Mouse (Mus musculus): ENCODE measurements at regions not wholly inside any gene's neighbourhood (a gene's known extent, or its start where the extent isn't known, plus 50 kb on each side); places are given as distances from the start of the nearest gene placed in this dataset.

GRCm38 (mm10) chr1:127011901-127012300, 181.3 kb upstream of the Nckap5 start:
- Histone ChIP-seq H3K4me1 (ENCODE audit: control insufficient read depth, insufficient read depth, insufficient read length, low read length) (no peaks in the 10 kb centered on the region), H3K27ac (ENCODE audit: insufficient read depth, low read depth, low read length) (no peak overlapping the region), H3K4me3 (ENCODE audit: low read depth, low read length) (no peak overlapping the region), H3K36me3 (ENCODE audit: control insufficient read depth, insufficient read depth, low read length) (no peaks in the 10 kb centered on the region), H3K27me3 (ENCODE audit: control insufficient read depth, insufficient read depth, low read length) (no peaks in the 10 kb centered on the region)
- 62% methylated on average over 6 of the region's 6 CpGs for WGBS
- TF ChIP-seq POLR2A (IDR thresholded peaks at IDR 0.05; ENCODE audit: low read depth, low read length) (no peak), CTCF (IDR thresholded peaks at IDR 0.05; ENCODE audit: extremely low read depth, insufficient read length, insufficient replicate concordance, low read depth, low read length) (peak; percentile 9; the same call in 1 of the 2 replicates)

GRCm38 (mm10) chr1:127009699-127010098, 179.1 kb upstream of the Nckap5 start:
- no peak overlapping the region for H3K4me3 ChIP-seq (ENCODE audit: low read depth, low read length)
- H3K27ac ChIP-seq (ENCODE audit: insufficient read depth, low read depth, low read length), result no peak overlapping the region
- H3K27me3 ChIP-seq (ENCODE audit: control insufficient read depth, insufficient read depth, low read length), result no peaks in the 10 kb centered on the region
- 75% methylated on average over 4 of the region's 4 CpGs for WGBS
- no peaks in the 10 kb centered on the region for H3K36me3 ChIP-seq (ENCODE audit: control insufficient read depth, insufficient read depth, low read length)
- TF ChIP-seq CTCF (IDR thresholded peaks at IDR 0.05; ENCODE audit: extremely low read depth, insufficient read length, insufficient replicate concordance, low read depth, low read length), result no peak
- no peak for TF ChIP-seq POLR2A (IDR thresholded peaks at IDR 0.05; ENCODE audit: low read depth, low read length)
- no peaks in the 10 kb centered on the region for H3K4me1 ChIP-seq (ENCODE audit: control insufficient read depth, insufficient read depth, insufficient read length, low read length)

GRCm38 (mm10) chr1:127001700-127002099, 171.1 kb upstream of the Nckap5 start:
- Histone ChIP-seq H3K4me1 (ENCODE audit: control insufficient read depth, insufficient read depth, insufficient read length, low read length) (no peaks in the 10 kb centered on the region), H3K27ac (ENCODE audit: insufficient read depth, low read depth, low read length) (no peak overlapping the region), H3K36me3 (ENCODE audit: control insufficient read depth, insufficient read depth, low read length) (no peaks in the 10 kb centered on the region), H3K27me3 (ENCODE audit: control insufficient read depth, insufficient read depth, low read length) (no peaks in the 10 kb centered on the region), H3K4me3 (ENCODE audit: low read depth, low read length) (no peak overlapping the region)
- WGBS, result 79% methylated on average over 7 of the region's 7 CpGs
- TF ChIP-seq POLR2A (IDR thresholded peaks at IDR 0.05; ENCODE audit: low read depth, low read length), result no peak
- TF ChIP-seq CTCF (IDR thresholded peaks at IDR 0.05; ENCODE audit: extremely low read depth, insufficient read length, insufficient replicate concordance, low read depth, low read length), result no peak

GRCm38 (mm10) chr1:126993061-126993640, 162.6 kb upstream of the Nckap5 start:
- WGBS, result 69% methylated on average over 1 of the region's 1 CpGs
- H3K4me3 ChIP-seq (ENCODE audit: low read depth, low read length), result no peak overlapping the region
- no peaks in the 10 kb centered on the region for H3K27me3 ChIP-seq (ENCODE audit: control insufficient read depth, insufficient read depth, low read length)
- TF ChIP-seq POLR2A (IDR thresholded peaks at IDR 0.05; ENCODE audit: low read depth, low read length), result no peak
- TF ChIP-seq CTCF (IDR thresholded peaks at IDR 0.05; ENCODE audit: extremely low read depth, insufficient read length, insufficient replicate concordance, low read depth, low read length), result peak; percentile 32; the same call in 1 of the 2 replicates
- no peak overlapping the region for H3K27ac ChIP-seq (ENCODE audit: insufficient read depth, low read depth, low read length)
- no peaks in the 10 kb centered on the region for H3K4me1 ChIP-seq (ENCODE audit: control insufficient read depth, insufficient read depth, insufficient read length, low read length)
- H3K36me3 ChIP-seq (ENCODE audit: control insufficient read depth, insufficient read depth, low read length), result no peaks in the 10 kb centered on the region

GRCm38 (mm10) chr1:126992441-126992840, 161.8 kb upstream of the Nckap5 start:
- WGBS, result 73% methylated on average over 4 of the region's 4 CpGs
- no peak for TF ChIP-seq POLR2A (IDR thresholded peaks at IDR 0.05; ENCODE audit: low read depth, low read length)
- TF ChIP-seq CTCF (IDR thresholded peaks at IDR 0.05; ENCODE audit: extremely low read depth, insufficient read length, insufficient replicate concordance, low read depth, low read length), result no peak
- H3K27ac ChIP-seq (ENCODE audit: insufficient read depth, low read depth, low read length), result no peak overlapping the region

GRCm38 (mm10) chr1:126982805-126983204, 152.2 kb upstream of the Nckap5 start:
- Histone ChIP-seq H3K27ac (ENCODE audit: insufficient read depth, low read depth, low read length) (no peak overlapping the region), H3K27me3 (ENCODE audit: control insufficient read depth, insufficient read depth, low read length) (no peaks in the 10 kb centered on the region), H3K4me3 (ENCODE audit: low read depth, low read length) (no peak overlapping the region), H3K36me3 (ENCODE audit: control insufficient read depth, insufficient read depth, low read length) (no peaks in the 10 kb centered on the region), H3K4me1 (ENCODE audit: control insufficient read depth, insufficient read depth, insufficient read length, low read length) (no peaks in the 10 kb centered on the region)
- WGBS, result 87% methylated on average over 5 of the region's 5 CpGs
- TF ChIP-seq POLR2A (IDR thresholded peaks at IDR 0.05; ENCODE audit: low read depth, low read length) (no peak), CTCF (IDR thresholded peaks at IDR 0.05; ENCODE audit: extremely low read depth, insufficient read length, insufficient replicate concordance, low read depth, low read length) (no peak)

More at GRCm38 (mm10) chr1:126992441-126992840, 161.8 kb upstream of the Nckap5 start:
- Histone ChIP-seq H3K36me3 (ENCODE audit: control insufficient read depth, insufficient read depth, low read length) (no peaks in the 10 kb centered on the region), H3K4me3 (ENCODE audit: low read depth, low read length) (no peak overlapping the region), H3K4me1 (ENCODE audit: control insufficient read depth, insufficient read depth, insufficient read length, low read length) (no peaks in the 10 kb centered on the region), H3K27me3 (ENCODE audit: control insufficient read depth, insufficient read depth, low read length) (no peaks in the 10 kb centered on the region)

GRCm38 (mm10) chr1:126980311-126980710, 149.7 kb upstream of the Nckap5 start:
- H3K27ac ChIP-seq (ENCODE audit: insufficient read depth, low read depth, low read length), result no peak overlapping the region
- H3K4me3 ChIP-seq (ENCODE audit: low read depth, low read length), result no peak overlapping the region
- no peaks in the 10 kb centered on the region for H3K36me3 ChIP-seq (ENCODE audit: control insufficient read depth, insufficient read depth, low read length)
- 94% methylated on average over 14 of the region's 14 CpGs for WGBS
- no peaks in the 10 kb centered on the region for H3K4me1 ChIP-seq (ENCODE audit: control insufficient read depth, insufficient read depth, insufficient read length, low read length)
- TF ChIP-seq POLR2A (IDR thresholded peaks at IDR 0.05; ENCODE audit: low read depth, low read length), result no peak
- no peak for TF ChIP-seq CTCF (IDR thresholded peaks at IDR 0.05; ENCODE audit: extremely low read depth, insufficient read length, insufficient replicate concordance, low read depth, low read length)
- no peaks in the 10 kb centered on the region for H3K27me3 ChIP-seq (ENCODE audit: control insufficient read depth, insufficient read depth, low read length)

All from small intestine, adult 2 months (tissue).